Mouse (Mus musculus) midbrain, postnatal 0 days (tissue): ENCODE data around the gene Sox5. TPM values are rescaled to one million over a fixed set of nuclear protein-coding genes. Genes with fewer than 3 reads are reported as not detected.

ENCODE experiments used
- ATAC-seq: fragments of 200-750 bp; cut with Nextera tagmentation; 2 replicates; pipeline ENCODE4 v1.8.0; 2017; ENCODE audit warnings: moderate number of reproducible peaks, mild to moderate bottlenecking, moderate TSS enrichment, moderate library complexity; ENCODE audit not compliant: low FRiP score
- DNase-seq: peaks from one replicate; pipeline ENCODE4 v3.0.0-alpha.2; 2015; ENCODE audit warnings: low spot score
- H3K27ac ChIP-seq: fragments of 300-500 bp; sonication (generic); 2 replicates; pipeline ENCODE4 v1.5.1; 2014; ENCODE audit warnings: low read depth, mild to moderate bottlenecking, low read length, mixed read lengths
- H3K27me3 ChIP-seq: fragments of 300-500 bp; sonication (generic); 2 replicates; pipeline ENCODE4 v1.6.1; 2014; ENCODE audit warnings: low read length, control low read depth, mixed read lengths; ENCODE audit not compliant: insufficient read depth
- H3K36me3 ChIP-seq: fragments of 300-500 bp; sonication (generic); 2 replicates; pipeline ENCODE4 v1.6.1; 2014; ENCODE audit warnings: low read length, control low read depth, mixed read lengths; ENCODE audit not compliant: insufficient read depth
- H3K4me1 ChIP-seq: fragments of 300-500 bp; sonication (generic); 2 replicates; pipeline ENCODE4 v1.6.1; 2014; ENCODE audit warnings: mild to moderate bottlenecking, control low read depth, antibody characterized with exemption, low read length, mixed read lengths; ENCODE audit not compliant: insufficient read depth
- H3K4me2 ChIP-seq: fragments of 300-500 bp; sonication (generic); 2 replicates; pipeline ENCODE4 v1.6.1; 2014; ENCODE audit warnings: low read depth, mild to moderate bottlenecking, low read length, mixed read lengths; ENCODE audit not compliant: poor library complexity, severe bottlenecking
- H3K4me3 ChIP-seq: fragments of 300-500 bp; sonication (generic); 2 replicates; pipeline ENCODE4 v1.5.1; 2014; ENCODE audit warnings: low read depth, mild to moderate bottlenecking, low read length, moderate library complexity
- H3K9ac ChIP-seq: fragments of 300-500 bp; sonication (generic); replicated peaks from 2 replicates; pipeline ENCODE4 v1.6.1; 2014; ENCODE audit warnings: mild to moderate bottlenecking, low read length, moderate library complexity, mixed read lengths; ENCODE audit not compliant: poor library complexity, severe bottlenecking
- H3K9me3 ChIP-seq: fragments of 300-500 bp; sonication (generic); 2 replicates; pipeline ENCODE4 v1.6.1; 2016; ENCODE audit warnings: low read length, control low read depth
- CTCF ChIP-seq: IDR thresholded peaks from 2 replicates; pipeline ENCODE4 v1.5.1; 2016; ENCODE audit warnings: antibody characterized with exemption, mild to moderate bottlenecking
- WGBS: fragments of 180-500 bp; shearing (Covaris S2); extraction: QIAGEN DNeasy Blood & Tissue Kit; methylation state at CpG from one replicate; pipeline ENCODE4 v1.1.7; 2014; 5-methylcytosine and 5-hydroxymethylcytosine counted together
- polyA plus RNA-seq: library from polyadenylated mRNA; unstranded; fragments of >200 nt; fragmentation: Nextera tagmentation; extraction: Ambion mirVana; gene quantifications from 2 replicates; pipeline ENCODE4 v1.2.1, GENCODE M21; 2015
- total RNA-seq: library from RNA; depleted of rRNA; stranded (reverse); fragments of >200 nt; gene quantifications from 2 replicates; pipeline ENCODE4 v1.2.3, GENCODE M21; 2014

Gene Sox5
- total and polyA plus RNA-seq, 2 experiments from 2014 or later: 11.3 to 25.0 TPM

DNA sequence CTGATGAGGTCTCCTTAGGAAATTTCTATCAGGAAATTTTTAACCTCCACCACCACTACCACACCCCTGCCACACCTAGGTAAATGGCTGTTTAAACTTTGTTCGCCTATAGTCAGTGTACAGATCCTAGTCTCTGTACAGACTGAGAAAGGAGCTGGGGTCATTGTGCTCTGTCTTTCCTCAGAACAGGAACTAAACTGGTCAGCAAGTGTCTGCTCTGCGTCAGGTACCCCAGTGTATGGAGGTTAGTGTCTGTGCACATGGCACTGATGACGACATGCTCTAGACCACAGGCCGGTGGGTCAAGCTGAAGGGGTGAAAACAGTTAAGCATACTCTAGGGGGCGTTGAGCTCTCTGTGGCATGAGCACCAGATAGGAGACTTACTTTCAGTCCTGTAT, 605.1 kb downstream of the Sox5 start:
- Histone ChIP-seq H3K27ac (no peak overlapping the region), H3K9me3 (no peaks in the 10 kb centered on the region), H3K4me1 (no peaks in the 10 kb centered on the region; the same call in 1 of the 2 replicates), H3K36me3 (no peaks in the 10 kb centered on the region), H3K27me3 (no peaks in the 10 kb centered on the region), H3K4me3 (no peak overlapping the region), H3K9ac (no peak overlapping the region), H3K4me2 (no peak overlapping the region)
- TF ChIP-seq CTCF: no peak
- 90% methylated on average over 5 of the region's 5 CpGs for WGBS
- ATAC-seq (no peak), DNase-seq (no peak)

DNA sequence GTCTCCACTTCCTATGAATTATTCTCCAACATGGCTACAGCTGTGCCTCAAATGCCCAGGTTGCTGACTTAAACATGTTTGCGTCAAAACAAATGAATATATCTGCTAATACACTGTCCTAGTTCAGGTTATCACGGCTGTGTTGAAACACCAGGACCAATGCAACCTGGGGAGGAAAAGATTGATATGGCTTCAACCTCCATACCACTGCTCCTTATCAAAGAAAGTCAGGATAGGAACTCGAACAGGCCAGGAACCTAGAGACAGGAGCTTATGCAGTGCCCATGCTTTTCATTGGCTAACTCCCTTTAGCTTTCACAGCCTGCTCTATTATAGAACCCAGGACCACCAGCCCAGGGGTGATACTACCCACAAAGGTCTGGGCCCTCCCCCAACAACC, 606.2 kb downstream of the Sox5 start:
- Histone ChIP-seq H3K9me3 (no peaks in the 10 kb centered on the region), H3K4me1 (no peaks in the 10 kb centered on the region), H3K4me2 (no peak overlapping the region), H3K27me3 (no peaks in the 10 kb centered on the region), H3K4me3 (no peak overlapping the region), H3K36me3 (no peaks in the 10 kb centered on the region), H3K9ac (no peak overlapping the region), H3K27ac (no peak overlapping the region)
- WGBS: 91% methylated on average over 3 of the region's 3 CpGs
- ATAC-seq (no peak), DNase-seq (no peak)
- TF ChIP-seq CTCF: no peak

DNA sequence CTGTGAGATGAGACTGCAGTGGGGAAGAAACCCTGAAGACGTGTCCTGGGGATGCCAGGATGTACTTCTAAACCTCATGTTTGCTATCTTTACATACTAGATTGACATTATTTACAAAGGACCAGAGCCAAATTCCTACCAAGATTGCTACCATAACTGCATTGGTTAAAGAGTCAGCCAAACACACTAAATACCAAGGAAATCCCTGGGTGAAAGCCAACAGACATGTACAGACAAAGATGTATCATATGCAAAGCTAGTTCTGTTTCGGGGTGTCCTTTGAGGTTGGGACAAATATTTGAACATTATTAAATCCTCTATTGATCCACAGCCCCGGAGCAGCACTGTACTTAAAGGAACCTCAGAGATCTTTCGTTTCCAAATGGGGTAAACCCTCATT, 611.2 kb downstream of the Sox5 start:
- Histone ChIP-seq H3K4me2 (no peak overlapping the region), H3K4me1 (0 out of 2 replicates have a peak, but pooled peaks cover 4% of the 10 kb centered on the region), H3K36me3 (no peaks in the 10 kb centered on the region), H3K4me3 (no peak overlapping the region), H3K9ac (no peak overlapping the region), H3K9me3 (no peaks in the 10 kb centered on the region), H3K27ac (no peak overlapping the region), H3K27me3 (no peaks in the 10 kb centered on the region)
- TF ChIP-seq CTCF: no peak
- ATAC-seq (no peak), DNase-seq (no peak)
- WGBS: 82% methylated on average over 4 of the region's 4 CpGs

DNA sequence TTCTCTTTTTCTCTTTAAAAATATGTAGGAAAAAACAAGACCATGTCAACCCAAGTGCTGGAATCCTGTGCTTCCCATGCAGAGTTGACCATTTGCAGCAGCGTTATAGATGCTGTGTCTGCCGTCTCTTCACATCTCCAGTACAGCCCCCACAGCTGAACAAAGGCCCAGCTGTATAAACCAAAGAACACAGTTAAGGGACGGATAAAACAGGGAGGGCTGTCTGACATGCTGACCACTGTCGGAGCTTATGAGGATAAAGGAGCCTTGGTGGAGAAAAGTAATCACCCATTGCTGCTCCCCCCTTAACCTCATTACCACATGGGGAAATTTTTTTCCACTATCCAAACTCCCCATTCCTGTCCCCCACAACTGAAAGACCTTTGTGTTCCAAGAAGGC, 612.0 kb downstream of the Sox5 start:
- H3K4me2 ChIP-seq: no peak overlapping the region
- H3K9me3 ChIP-seq: no peaks in the 10 kb centered on the region
- no peaks in the 10 kb centered on the region for H3K36me3 ChIP-seq
- no peaks in the 10 kb centered on the region for H3K27me3 ChIP-seq
- 34% methylated on average over 4 of the region's 4 CpGs for WGBS
- H3K4me3 ChIP-seq: no peak overlapping the region
- H3K4me1 ChIP-seq: 0 out of 2 replicates have a peak, but pooled peaks cover 4% of the 10 kb centered on the region
- H3K9ac ChIP-seq: no peak overlapping the region
- no peak overlapping the region for H3K27ac ChIP-seq
- DNase-seq (no peak), ATAC-seq (no peak)
- TF ChIP-seq CTCF: no peak

DNA sequence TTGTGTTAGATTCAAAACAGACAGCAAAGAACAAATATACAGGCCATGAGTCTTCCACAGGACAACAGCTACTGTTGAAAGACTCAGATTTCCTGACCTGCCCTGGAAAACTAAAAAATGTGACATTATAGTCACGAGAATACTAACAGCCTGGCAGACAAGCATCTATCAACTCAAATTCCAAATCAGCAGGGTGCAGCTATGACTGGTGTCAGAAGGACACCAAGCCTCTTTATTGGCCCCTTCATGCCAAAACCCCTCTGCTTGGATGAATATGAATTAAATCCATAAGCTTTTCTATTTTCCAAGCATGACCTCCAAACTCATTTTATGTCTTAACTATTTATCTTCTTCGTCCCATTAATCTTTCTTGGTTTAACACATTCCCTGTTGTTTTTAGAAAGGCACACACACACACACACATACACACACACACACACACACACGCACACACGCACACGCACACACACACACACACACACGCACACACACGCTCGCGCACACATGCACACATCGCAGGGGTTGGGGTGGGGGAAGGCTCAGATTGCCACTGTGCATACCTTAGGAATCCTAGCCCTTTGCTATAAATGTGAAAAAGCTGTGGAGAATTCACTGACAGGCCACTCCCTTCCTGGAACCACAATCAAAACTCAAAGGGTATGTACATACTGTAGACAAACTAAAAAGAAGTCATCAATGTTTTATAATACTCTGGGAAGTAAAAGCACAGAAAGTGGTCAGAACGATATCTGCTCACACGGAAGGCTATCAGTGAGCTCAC, 612.9 kb downstream of the Sox5 start:
- H3K4me2 ChIP-seq: no peak overlapping the region
- DNase-seq: peak; percentile 47
- no peaks in the 10 kb centered on the region for H3K9me3 ChIP-seq
- 0 out of 2 replicates have a peak, but pooled peaks cover 4% of the 10 kb centered on the region for H3K4me1 ChIP-seq
- no peaks in the 10 kb centered on the region for H3K36me3 ChIP-seq
- no peak overlapping the region for H3K4me3 ChIP-seq
- no peak for TF ChIP-seq CTCF
- H3K27me3 ChIP-seq: no peaks in the 10 kb centered on the region
- H3K9ac ChIP-seq: no peak overlapping the region
- H3K27ac ChIP-seq: no peak overlapping the region
- ATAC-seq: no peak
- WGBS: 79% methylated on average over 12 of the region's 12 CpGs

DNA sequence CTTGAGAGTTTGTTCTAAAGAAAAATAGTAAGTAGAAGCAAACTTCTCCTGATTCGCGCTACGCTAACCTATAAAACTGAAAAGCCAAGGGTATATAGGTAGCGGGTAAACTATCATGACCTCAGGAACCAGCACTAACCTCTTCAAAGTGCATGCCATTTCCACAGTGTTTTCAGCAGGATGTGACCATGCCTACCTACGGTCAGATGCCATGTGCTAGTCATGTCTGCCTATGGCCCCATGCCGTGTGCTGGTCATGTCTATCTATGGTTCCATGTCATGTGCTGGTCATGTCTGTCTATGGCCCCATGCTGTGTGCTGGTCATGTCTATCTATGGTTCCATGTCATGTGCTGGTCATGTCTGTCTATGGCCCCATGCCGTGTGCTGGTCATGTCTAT, 614.7 kb downstream of the Sox5 start:
- 98% methylated on average over 7 of the region's 7 CpGs for WGBS
- no peak for TF ChIP-seq CTCF
- Histone ChIP-seq H3K9ac (no peak overlapping the region), H3K27me3 (no peaks in the 10 kb centered on the region), H3K27ac (no peak overlapping the region), H3K4me1 (0 out of 2 replicates have a peak, but pooled peaks cover 4% of the 10 kb centered on the region), H3K4me3 (no peak overlapping the region), H3K4me2 (no peak overlapping the region), H3K36me3 (no peaks in the 10 kb centered on the region), H3K9me3 (no peaks in the 10 kb centered on the region)
- no peak for ATAC-seq
- no peak for DNase-seq
